Mouse (Mus musculus) left cerebral cortex, adult 9 months (tissue): ENCODE measurements around the gene Fes.

Source experiments
- DNase-seq, 2 experiments: peaks; one replicate each; pipeline ENCODE4 v3.0.0; 2022; ENCODE audit warnings: low spot score in 2 of 2

The Fes gene

DNA sequence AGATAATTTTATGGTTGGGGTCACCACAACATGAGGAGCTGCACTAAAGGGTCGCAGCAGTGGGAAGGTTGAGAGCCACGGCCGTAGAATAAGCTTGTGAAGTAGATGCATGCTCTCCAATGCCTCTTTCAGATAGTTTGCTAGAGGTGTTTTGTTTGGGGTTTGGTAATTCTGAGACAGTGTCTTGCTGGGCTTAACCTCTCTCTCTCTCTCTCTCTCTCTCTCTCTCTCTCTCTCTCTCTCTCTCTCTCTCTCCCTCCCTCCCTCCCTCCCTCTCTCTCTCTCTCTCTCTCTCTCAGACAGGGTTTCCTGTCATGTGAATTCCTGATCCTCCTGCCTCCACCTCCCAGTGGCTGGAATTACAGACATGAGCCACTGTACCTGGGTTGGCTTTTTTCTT is 13.0 kb downstream of the Fes start:
- no peak for DNase-seq

DNA sequence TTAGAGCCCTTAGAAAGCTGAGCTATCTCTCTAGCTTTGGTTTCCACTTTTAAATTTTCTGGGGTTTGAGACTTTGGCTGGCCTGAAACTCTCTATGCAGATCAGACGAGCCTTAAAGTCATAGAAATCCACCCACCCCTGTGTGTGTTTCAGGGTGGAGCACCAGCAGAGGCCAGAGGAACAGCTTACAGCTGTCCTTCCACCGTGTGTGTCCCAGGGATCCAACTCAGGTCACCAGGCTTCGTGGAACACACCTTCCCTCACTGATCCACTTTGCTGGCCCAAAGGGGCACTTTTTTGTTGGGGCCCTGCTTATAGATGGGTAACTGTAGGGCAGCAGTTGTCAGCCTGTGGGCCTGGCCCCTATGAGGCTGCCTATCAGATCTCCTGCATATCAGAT is 13.5 kb downstream of the Fes start:
- DNase-seq: no peak

DNA sequence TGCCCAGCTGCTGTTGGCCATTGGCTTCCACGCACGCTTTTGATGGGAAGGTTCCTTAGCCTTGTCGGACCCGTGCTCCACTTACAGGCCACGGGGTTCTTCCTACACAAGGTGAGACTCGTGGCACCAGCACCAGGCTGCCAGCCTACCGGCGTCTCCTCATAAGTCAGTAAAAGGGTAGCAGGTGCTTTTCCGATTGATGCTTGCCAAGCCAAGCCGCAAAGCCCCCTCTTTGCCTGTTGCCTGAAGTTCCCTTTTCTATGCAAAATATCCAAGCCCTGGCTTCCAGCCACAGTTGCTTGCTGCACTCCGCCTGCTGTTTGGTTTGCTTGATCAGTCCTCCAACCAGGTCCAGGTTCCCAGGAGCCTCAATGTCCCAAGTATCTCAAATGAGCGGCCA is 13.9 kb downstream of the Fes start:
- no peak for DNase-seq

DNA sequence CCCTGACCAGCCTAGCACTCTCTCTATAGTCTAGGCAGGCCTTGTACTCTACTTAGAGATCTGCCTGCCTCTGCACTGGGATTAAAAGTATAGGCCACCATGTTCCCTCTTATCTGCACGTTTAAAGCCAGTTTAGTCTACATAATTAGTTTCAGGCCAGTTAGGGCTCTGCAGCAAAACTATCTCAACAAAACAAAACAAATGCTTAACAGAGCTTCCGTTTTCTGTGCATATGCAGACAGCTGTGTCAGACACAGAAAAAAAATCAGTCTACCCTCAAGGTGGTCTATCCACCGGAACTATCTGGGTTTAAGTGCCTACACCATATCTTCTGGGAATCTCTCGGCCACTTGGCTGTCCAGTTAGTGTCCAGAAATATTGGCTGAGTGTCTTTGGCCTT is 14.4 kb downstream of the Fes start:
- no peak for DNase-seq

DNA sequence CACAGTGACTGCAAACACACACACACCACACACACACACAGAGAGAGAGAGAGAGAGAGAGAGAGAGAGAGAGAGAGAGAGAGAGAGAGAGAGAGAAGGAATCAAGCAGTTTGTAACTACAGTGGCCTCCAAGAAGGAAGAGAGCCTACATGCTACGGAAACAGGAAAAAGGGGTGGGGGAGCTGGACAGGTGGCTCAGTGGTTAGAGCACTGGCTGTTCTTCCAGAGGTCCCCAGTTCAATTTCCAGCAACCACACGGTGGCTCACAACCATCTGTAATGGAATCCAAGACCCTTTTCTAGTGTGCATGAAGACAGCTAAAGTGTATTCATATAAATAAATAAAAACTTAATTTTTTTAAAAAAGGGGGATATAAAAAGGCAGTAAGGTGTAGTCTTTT is 15.1 kb downstream of the Fes start:
- DNase-seq: no peak

DNA sequence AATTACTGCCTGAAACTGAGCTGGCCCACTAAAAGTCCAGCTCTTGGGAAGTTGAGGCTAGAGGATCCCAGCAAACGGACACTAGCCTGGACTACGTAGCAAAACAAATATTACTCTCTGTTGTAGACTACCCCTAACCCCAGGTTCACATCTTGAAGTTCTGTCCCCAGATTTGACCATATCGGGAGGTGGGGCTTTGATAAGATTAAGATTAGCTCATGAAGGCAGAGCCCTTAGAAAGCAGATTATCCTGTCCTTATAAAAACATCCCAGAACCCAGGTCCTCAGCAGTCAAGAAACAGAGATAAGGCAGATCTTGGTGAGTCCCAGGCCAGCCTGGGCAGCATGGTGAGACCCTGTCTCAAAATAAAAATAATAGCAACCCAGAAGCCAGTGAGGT is 15.6 kb downstream of the Fes start:
- DNase-seq: no peak

DNA sequence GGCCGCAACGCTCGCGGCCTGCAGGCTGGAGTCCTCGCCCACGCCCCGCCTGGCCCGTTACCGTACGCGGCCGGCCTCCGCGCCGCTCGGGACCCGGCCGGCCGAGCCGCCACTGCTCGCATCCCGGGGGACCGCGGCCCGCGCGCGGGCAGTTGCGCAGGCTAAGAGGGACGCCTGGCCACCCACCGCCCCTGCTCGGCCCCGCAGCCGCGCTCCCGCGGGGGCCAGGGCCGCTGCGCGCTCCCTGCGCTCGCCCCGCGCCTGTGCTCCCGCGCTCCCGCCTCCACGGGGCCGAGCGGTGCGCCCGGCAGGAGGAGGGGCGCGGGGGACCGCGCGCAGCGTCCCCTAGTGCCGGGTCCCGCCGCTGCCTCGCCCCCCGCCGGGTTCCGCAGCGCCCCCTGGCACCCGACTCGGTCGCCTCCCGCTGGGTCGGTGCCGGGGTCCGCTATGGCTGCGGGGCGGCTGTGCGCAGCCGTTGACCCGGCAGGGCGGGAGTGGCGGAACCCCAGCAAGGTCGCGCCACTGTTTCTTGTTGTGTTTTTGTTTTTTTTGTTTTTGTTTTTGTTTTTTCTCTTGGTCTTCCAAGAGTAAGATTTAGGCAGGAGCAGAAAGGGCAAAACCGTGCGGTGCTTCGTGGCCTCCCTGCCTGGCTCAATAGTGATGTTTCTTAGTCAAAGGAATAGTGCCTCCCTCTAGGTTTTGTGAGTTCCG is 16.6 kb downstream of the Fes start, which contains the start of gene Man2a2:
Gene Man2a2 (minus strand): TSS at position 335 of the 711 bp plus-strand sequence.
- peak in 1 of 2 experiments; percentile 67 for DNase-seq

DNA sequence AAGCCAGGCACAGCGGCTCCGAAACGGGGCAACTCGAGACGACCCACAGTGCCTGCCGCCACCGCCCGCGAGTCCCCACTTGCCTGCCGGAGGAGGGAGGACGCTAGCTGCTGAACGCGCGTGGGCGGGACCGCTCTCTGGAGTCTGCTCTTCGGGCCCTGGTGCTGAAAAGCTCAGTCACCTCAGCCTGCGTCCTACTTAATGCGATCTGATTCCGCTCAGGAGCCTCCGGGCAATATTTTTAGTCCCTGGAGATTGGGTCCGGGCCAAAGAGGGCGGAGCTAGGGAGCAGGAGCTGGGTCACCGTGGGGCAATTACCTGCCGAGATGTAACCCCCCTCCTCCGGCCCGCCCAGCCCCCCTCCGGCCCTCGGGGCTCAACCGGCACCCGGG is 17.1 kb downstream of the Fes start:
- peak; percentile 67 to 83 for DNase-seq

DNA sequence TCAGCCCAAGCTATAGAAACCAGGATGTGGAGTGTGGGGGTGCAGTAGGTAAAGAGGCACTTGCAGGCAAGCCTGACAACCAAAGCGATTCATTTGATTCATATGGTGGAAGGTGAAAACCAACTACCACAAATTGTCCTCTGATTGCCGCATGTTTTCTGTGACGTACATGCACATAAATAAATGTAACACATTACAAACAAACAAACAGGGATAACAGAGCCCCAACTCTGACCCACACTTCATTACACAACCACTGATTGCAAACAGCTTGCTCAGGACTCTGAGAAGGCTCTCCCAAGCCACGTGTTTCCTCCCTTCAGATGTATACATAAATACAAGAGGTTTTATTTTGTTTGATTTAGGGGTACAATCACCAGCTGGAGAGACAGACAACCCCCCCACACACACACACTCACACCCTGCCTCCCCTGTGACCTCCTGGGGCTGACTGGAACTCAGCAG is 17.7 kb downstream of the Fes start:
- no peak for DNase-seq

DNA sequence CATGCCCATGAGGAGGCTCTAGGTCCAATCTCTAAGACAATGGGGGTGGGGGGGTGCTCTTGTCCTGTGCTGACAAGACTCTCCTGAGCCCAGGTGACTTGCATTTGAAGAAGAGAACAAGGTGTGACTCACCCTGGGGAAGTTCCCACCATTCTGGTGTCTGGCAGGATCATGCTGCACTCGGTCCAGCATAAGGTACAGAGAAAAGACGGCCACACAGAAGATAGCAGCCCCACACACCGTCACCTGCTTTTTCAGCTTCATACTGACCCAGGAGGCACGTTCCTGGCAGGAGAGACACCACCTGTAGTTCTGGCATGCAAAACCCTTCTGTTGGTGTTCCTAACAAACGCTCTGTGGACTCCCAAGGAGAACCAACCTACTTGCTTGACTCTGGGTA is 18.3 kb downstream of the Fes start:
- DNase-seq: no peak

DNA sequence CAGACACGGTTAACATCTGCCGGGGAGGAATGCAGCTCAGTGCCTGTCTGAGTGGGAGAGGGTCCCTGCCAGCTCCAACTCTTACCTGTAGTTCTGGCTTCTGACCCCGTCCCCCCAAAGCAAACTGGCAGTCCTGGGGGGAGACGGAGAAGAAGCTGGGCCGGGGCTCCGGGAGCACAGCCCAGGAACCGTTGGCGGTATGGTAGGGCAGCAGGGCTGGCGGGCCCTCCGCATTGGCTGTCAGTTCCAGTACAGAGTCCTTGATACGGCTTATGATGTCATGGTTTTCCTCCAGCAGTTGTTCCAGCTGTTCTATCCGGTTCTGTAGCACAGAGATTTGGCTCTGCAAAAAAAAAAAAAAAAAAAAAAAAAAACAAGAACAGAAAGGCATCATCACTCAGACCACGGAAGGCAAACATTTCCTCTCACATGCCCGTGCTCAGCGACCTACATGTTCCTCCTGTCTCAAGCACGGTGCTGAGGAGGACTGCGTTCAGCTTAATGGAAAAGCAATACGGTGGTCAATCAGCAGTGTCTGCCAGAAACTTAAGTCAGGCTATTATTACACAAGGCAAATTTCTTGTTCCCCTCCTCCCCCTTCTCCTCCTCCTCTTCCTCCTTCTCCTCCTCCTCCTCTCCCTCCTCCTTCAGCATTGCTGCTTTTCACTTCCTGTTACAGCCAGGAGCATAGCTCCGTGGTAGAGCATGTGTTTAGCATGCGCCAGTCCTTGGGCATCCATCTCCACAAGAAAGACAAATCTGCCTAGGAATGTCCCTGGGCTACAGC is 18.9 kb downstream of the Fes start:
- DNase-seq: no peak

DNA sequence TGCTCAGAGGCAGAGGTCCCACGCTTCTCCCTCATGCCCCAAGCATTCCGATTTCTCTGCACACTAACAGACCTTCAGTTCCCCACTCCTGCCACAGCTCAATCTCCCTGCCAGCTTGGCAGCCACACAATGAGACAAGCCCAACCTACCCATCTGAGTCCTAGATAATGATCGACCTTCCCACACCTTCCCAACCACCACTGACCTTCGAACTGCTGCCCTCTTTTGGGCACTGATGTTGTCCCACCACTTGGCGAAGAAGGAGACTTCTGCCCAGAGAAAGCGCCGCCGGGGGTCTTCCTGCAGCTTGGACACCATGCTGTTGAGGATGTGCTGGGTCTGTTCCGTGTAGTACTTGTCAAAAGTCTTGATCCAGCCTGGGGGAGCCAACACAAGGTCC is 19.7 kb downstream of the Fes start:
- DNase-seq: no peak

DNA sequence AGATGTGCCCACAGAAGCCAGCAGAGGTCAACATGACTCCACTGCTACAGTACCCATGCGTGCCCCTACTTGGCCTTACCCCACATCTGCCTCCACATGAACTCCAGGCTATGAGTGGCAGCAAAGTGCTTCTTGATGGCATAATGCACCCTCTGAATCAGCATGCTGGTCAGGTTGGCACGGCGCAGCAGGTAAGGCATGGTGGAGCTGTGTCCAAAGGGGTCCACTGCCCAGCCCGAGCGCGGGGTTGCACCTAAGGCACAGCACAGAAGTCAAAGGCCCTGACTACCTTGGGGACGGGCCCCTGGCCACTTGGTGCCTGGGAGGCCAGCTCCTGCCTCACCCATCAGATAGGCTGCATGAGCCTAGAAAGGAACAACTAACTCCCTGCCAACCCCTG is 20.5 kb downstream of the Fes start:
- no peak for DNase-seq

DNA sequence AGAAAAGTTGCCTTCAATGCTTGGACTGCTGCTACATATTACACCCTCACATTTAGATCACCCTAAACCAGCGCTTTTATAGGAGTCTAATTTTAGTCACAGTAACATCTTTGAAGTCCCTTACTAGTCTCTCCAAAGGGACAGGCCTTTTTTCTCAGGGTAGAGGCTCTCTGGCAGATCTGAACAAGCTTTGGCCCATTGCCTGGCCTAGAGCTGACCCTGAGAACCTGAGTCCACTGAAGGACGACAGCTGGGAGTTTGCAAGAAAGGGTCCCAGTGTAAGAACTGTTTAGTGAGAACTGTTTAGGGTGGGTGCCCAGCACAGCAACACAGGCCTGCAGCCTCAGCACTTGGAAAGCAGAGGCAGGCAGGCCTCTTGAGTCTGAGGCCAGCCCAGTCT is 22.0 kb downstream of the Fes start:
- no peak for DNase-seq

DNA sequence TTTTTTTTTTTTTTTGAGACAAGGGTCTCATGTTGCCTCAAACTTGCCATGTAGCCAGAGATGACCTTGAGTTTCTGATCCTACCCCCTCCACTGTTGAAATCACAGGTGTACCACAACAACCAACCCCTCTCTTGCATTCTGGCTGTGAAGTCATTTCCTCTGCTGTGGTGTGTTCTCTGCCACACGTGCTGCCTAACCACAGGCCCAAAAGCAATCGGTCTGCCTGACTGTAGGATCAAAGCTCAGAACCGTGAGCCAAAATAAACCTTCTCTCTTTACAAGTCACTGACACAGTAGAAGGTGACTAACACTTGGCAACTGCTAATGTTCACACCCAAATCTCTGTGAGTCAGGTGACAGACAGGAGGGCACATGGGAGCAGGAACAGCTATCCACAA is 27.3 kb downstream of the Fes start:
- no peak for DNase-seq

DNA sequence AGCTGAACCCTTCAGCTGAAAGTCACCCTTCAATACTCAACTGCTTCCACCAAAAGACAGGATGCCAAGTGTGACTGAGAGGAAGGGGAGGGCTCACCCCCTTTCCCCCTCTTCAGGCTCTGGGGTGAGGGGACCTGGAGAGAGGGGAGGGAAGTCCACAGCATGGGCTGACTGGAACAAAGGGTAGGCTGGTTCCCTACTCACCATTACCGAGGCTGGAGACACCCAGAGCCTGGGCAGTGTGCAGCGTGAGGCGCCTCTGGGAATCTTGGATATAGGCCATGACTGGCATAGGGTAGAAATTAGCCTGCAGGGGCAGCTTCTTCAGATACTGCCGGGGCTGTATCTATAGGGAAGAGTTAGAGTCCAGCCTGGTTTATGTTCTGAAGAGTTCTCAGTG is 29.7 kb downstream of the Fes start:
- no peak for DNase-seq

DNA sequence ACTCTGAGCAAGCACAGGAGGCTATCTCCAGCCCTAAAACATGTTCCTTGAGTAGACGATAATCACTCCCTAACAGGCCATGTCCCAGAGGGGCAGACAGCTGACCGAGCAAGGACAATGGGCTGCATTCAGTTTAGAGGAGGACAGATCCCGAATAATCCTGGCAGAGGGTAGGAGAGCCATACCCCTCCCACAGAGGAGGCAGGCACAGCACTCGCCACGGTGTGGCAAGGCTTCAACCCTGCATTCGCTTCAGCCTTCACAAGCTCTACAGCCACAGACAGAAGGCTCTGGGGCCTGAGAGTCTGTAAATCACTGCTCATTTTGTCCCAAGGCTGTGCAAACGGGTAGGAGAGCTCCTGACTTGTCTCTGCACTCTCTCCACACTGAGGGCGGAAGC is 30.6 kb downstream of the Fes start:
- DNase-seq: peak in 1 of 2 experiments; percentile 61

DNA sequence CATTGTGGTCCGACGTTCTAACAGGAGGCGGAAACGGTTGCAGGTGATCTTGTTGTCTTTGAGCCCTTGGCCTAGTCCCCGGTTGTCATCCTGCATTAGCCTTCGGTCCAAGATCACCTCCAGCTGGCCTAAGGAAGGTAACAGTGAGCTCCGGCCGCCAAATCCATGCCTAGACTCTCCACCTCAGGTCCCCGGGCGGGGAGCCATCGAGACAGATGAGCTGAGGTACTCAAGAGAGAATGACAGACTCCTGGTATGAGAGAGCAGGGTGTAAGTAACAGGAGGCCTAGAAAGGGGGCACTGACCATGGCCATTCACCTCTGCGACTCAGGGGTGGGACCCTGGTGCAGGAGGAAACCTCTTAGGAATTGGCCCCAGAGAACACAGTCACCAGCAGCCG is 31.4 kb downstream of the Fes start:
- DNase-seq: no peak

DNA sequence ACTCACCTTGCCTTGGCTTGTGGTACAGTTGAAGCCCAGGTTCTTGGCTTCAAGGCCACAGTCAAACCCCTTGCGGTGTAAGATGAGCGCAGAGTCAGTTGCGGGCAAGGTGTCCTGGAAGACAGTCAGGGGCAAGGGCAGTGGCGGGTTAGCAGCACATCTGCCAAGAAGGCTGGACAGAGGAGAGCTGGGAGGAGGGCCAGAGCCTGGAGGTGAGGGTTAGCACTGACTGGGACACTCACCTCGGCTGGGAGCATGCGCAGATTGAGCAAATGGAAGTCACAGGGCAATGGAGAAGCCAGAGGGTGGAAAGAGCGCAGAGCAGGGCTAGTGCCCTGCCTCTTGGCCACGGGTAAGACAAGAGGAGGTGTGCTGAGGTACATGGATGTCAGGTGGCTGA is 34.8 kb downstream of the Fes start:
- no peak for DNase-seq

DNA sequence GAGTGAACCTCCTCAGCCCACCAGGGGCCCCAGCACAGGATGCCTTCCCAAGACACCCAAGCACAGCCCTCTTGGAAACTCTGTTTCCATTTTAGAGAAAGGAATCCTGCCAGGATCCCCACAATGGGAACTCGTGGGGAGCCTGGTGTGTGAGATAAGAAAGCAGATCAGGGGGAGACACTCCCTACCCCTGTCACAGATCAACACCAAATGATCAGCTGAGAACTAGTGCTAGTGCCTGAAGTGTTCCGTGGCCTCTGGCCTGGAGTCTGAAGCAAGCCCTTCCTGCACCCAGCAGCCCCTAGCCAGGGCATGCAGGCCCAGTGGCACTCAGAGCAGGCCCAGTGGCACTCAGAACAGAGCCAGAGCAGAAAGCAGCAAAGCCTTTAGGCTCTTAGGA is 36.9 kb downstream of the Fes start:
- DNase-seq: no peak

DNA sequence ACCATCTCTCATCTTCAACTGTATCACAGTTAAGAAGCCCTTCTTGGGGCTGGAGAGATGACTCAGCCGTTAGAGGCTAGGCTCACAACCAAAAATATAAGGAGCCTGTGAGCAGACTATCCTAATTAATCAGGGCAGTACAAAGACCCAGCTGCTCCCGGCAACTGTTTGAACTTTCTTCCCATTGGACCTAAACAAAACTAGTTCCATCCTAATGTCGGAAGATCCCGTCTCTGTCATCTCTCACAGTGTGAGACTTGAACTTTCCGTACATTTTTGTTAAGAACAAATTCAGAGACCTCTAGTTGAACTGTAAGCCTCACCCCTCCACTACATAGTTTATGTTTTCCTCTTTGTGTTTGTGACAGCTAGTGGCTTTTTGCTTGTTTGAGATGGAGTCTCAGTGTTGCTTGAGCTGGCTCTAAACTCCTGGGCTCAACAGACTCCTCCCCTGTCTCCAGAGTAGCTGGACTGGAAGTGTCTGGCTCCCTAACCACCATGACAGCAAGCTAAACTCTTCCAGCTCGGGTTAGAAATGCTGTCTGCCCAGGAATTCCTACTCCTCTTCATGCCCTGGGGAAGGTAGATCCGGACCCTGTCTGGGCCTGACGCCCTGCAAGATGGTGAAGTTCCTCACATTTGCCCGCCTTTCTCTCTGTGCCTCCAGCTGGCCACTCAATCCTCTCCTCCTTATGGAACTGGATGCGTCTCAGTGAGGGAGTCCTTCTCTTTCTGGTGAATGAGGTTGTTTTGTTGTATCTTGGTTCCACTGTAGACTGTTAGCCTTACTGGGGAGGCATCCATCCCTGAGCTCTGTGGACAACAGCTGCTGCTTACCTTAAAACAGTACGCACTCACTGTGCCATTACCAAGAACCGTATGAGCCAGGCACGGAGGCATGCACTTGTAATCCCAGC is 39.8 kb downstream of the Fes start:
- DNase-seq: no peak

DNA sequence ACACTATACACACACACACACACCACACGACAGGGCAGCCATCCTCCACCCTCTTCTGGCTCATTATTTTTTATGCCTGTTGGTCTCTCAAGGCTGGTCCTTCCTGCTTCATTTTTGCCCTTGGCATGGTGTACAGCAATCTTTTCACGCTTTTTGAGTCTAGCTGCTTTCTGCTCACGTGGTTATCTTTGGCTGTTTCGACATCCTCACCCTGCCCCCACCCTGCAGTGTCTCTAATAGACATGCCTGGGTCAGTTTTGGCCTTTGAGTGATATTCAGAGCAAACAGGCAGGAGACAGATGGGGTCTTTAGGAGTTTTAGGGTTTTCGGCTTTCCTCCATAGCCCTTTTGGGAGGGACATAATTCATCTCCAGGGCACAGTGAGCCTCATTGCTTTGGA is 40.9 kb downstream of the Fes start:
- no peak for DNase-seq
